Mouse (Mus musculus) spleen, postnatal 4 days (tissue): ENCODE measurements around the gene Hagh.

Experiments
- DNase-seq, 2 experiments: peaks; one replicate each; pipeline ENCODE4 v3.0.0; 2022; ENCODE audit warnings: low spot score in 2 of 2

Hagh gene

GRCm38 (mm10) chr17:24886134-24886931 is 46.4 kb downstream of the Hagh start, which contains the start of the genes Nubp2 and Spsb3:
TSS of gene Nubp2 (minus strand) at chr17:24886349.
TSS of gene Spsb3 (plus strand) at chr17:24886643.
- peak; percentile 97 to 98 for DNase-seq

GRCm38 (mm10) chr17:24886932-24887271 is 47.0 kb downstream of the Hagh start:
- DNase-seq = no peak

- DNase-seq = no peak
These were observed 47.5 kb downstream of the Hagh start for GRCm38 (mm10) chr17:24887291-24888080.

- no peak for DNase-seq
These were observed 48.9 kb downstream of the Hagh start for GRCm38 (mm10) chr17:24888862-24889261.

- DNase-seq = no peak
These were observed 50.5 kb downstream of the Hagh start for GRCm38 (mm10) chr17:24890151-24891092.

GRCm38 (mm10) chr17:24891321-24891720 is 51.4 kb downstream of the Hagh start:
- DNase-seq = peak in 1 of 2 experiments; percentile 61

GRCm38 (mm10) chr17:24892785-24893184 is 52.8 kb downstream of the Hagh start:
- no peak for DNase-seq

GRCm38 (mm10) chr17:24893276-24893675 is 53.3 kb downstream of the Hagh start:
- DNase-seq = no peak

GRCm38 (mm10) chr17:24894061-24894994 is 54.4 kb downstream of the Hagh start:
- DNase-seq = peak in 1 of 2 experiments; percentile 77

GRCm38 (mm10) chr17:24894995-24895547 is 55.1 kb downstream of the Hagh start, which contains the start of the genes Eme2 and Mrps34:
TSS of gene Eme2 (minus strand) at chr17:24895087.
TSS of gene Mrps34 (plus strand) at chr17:24895116.
- DNase-seq = peak; percentile 76 to 87

GRCm38 (mm10) chr17:24895571-24896240 is 55.8 kb downstream of the Hagh start:
- peak in 1 of 2 experiments; percentile 72 for DNase-seq

GRCm38 (mm10) chr17:24896241-24896992 is 56.5 kb downstream of the Hagh start, which contains the start of gene Nme3:
TSS of gene Nme3 (plus strand) at chr17:24896500.
- DNase-seq = peak; percentile 84 to 91

- peak in 1 of 2 experiments; percentile 71 for DNase-seq
These were observed 57.0 kb downstream of the Hagh start for GRCm38 (mm10) chr17:24896993-24897269.

- peak in 1 of 2 experiments; percentile 64 for DNase-seq
These were observed 57.7 kb downstream of the Hagh start for GRCm38 (mm10) chr17:24897600-24897999.

- no peak for DNase-seq
These were observed 58.3 kb downstream of the Hagh start for GRCm38 (mm10) chr17:24898041-24898854.

GRCm38 (mm10) chr17:24899153-24899552 is 59.2 kb downstream of the Hagh start:
- DNase-seq = peak in 1 of 2 experiments; percentile 59

GRCm38 (mm10) chr17:24900014-24900413 is 60.1 kb downstream of the Hagh start:
- DNase-seq = peak in 1 of 2 experiments; percentile 58

- DNase-seq = peak in 1 of 2 experiments; percentile 66
These were observed 62.2 kb downstream of the Hagh start for GRCm38 (mm10) chr17:24902124-24902523.
